Mouse (Mus musculus) stomach, embryonic 14.5 days (tissue): ENCODE measurements at regions not wholly inside any gene's neighbourhood (a gene's known extent, or its start where the extent isn't known, plus 50 kb on each side); places are given as distances from the start of the nearest gene placed in this dataset.
"Not testable (repeated sequence)": the region's sequence is repeated elsewhere in the genome, so short reads cannot be mapped to it uniquely, and the experiment has no call there.

ENCODE experiments used
- ATAC-seq: fragments of 200-750 bp; cut with Nextera tagmentation; 2 replicates; pipeline ENCODE4 v1.8.0; 2017; ENCODE audit warnings: low read depth, moderate TSS enrichment; ENCODE audit not compliant: insufficient number of reproducible peaks, insufficient read depth, low FRiP score
- H3K27ac ChIP-seq: fragments of 300-500 bp; sonication (generic); 2 replicates; pipeline ENCODE4 v1.5.1; 2014; ENCODE audit warnings: mild to moderate bottlenecking, low read length, moderate library complexity, mixed read lengths
- H3K27me3 ChIP-seq: fragments of 300-500 bp; sonication (generic); 2 replicates; pipeline ENCODE4 v1.6.1; 2014; ENCODE audit warnings: low read length, control low read depth, mixed read lengths; ENCODE audit not compliant: control insufficient read depth, insufficient read depth
- H3K36me3 ChIP-seq: fragments of 300-500 bp; sonication (generic); 2 replicates; pipeline ENCODE4 v1.6.1; 2014; ENCODE audit warnings: mild to moderate bottlenecking, control low read depth, low read length, moderate library complexity, mixed read lengths; ENCODE audit not compliant: control insufficient read depth, insufficient read depth
- H3K4me1 ChIP-seq: fragments of 300-500 bp; sonication (generic); 2 replicates; pipeline ENCODE4 v1.6.1; 2014; ENCODE audit warnings: low read length, control low read depth, mixed read lengths; ENCODE audit not compliant: control insufficient read depth, insufficient read depth
- H3K4me2 ChIP-seq: fragments of 300-500 bp; sonication (generic); replicated peaks from 2 replicates; pipeline ENCODE4 v1.6.1; 2014; ENCODE audit warnings: low read depth, low read length, control low read depth
- H3K4me3 ChIP-seq: fragments of 300-500 bp; sonication (generic); 2 replicates; pipeline ENCODE4 v1.5.1; 2014; ENCODE audit warnings: low read depth, low read length, control low read depth
- H3K9ac ChIP-seq: fragments of 300-500 bp; sonication (generic); replicated peaks from 2 replicates; pipeline ENCODE4 v1.6.1; 2014; ENCODE audit warnings: low read depth, mild to moderate bottlenecking, control low read depth, low read length, moderate library complexity, mixed read lengths
- H3K9me3 ChIP-seq: fragments of 300-500 bp; sonication (generic); 2 replicates; pipeline ENCODE4 v1.6.1; 2016; ENCODE audit warnings: low read depth, low read length, control low read depth; ENCODE audit not compliant: control insufficient read depth
- WGBS: fragments of 180-500 bp; shearing (Covaris S2); extraction: QIAGEN DNeasy Blood & Tissue Kit; methylation state at CpG from one replicate; pipeline ENCODE4 v1.1.7; 2014; 5-methylcytosine and 5-hydroxymethylcytosine counted together

DNA sequence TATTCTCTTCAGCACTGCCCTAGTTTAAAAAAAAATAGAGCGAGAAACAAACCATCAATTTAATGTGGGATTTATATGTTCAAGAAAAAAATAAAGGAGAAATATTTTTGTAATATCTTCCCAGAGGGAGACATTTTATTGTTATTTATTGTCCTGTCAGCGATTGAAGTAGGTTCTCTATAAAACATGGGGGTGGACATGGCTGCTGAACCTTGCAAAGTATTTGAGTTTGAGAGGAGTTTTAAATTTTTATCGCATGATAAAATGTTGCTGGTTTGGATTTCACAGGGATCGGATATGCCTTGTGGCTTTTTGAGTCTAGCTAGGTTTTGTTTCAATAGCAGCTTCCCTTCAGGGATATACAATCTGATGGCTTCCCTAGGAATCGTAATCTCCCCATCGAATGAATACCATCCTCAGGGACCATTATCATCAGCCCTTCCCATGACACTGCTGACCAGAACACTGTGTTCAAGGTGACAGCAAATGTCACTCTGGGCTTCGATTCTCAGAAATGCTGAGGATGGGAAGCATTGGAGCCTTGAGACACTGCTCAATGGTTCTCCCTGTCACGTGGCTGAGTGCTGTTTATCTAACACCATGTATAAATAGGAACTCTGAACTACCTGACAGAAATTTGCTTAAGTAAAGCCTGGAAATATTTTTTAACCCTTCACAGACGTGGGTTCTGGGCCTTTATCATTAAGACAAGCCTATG lies 228.1 kb upstream of the Tram1l1 start:
- no peaks in the 10 kb centered on the region for H3K9me3 ChIP-seq
- 70% methylated on average over 9 of the region's 9 CpGs for WGBS
- H3K9ac ChIP-seq: no peak overlapping the region
- no peaks in the 10 kb centered on the region for H3K27me3 ChIP-seq
- no peak overlapping the region for H3K4me3 ChIP-seq
- H3K4me1 ChIP-seq: no peaks in the 10 kb centered on the region
- no peak overlapping the region for H3K4me2 ChIP-seq
- no peaks in the 10 kb centered on the region for H3K36me3 ChIP-seq
- H3K27ac ChIP-seq: no peak overlapping the region
- ATAC-seq: no peak

DNA sequence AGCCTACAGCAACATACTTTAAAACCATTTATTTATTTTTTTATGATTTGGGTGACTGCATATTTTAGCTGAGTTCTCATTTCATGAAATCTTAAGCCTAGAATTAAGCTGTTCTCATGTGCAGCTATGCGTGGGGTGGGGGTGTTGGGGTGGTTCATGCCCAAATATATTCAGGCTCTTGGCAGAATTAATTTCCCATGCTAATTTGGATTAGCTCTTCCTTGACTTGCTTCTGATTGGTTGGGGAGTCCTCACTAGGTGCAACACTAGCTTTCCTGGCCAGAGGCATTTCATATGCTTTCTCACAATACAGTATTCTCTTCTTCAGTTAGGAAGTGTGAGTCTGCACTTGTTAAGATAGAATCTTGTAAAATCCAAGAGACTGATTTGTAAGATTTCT lies 206.7 kb upstream of the Tram1l1 start:
- Histone ChIP-seq H3K9me3 (no peaks in the 10 kb centered on the region), H3K4me3 (no peak overlapping the region), H3K27me3 (no peaks in the 10 kb centered on the region), H3K27ac (no peak overlapping the region), H3K9ac (no peak overlapping the region), H3K36me3 (no peaks in the 10 kb centered on the region), H3K4me2 (no peak overlapping the region), H3K4me1 (no peaks in the 10 kb centered on the region)
- WGBS: 84% methylated on average over 1 of the region's 1 CpGs
- ATAC-seq: no peak

DNA sequence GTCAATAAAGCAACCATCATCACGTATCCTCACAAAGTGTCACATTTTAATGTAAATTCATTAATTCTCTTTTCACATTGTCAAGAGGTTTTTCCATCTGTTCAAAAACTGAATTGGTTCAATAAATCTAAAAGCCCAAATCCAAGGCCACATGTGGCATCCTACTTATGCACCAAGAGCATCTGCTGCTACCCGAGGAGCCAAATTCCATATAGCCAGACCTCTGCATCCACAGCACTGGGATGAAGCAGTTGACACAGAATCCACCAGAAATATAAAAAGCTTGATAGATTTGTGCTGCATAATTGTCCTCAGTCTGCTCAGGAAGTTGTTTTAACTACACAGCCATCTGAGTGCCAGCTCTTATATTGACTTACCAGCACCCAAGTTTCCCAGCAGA lies 164.4 kb upstream of the Tram1l1 start:
- H3K4me1 ChIP-seq: no peaks in the 10 kb centered on the region
- H3K9me3 ChIP-seq: no peaks in the 10 kb centered on the region
- H3K9ac ChIP-seq: no peak overlapping the region
- H3K36me3 ChIP-seq: no peaks in the 10 kb centered on the region
- H3K4me2 ChIP-seq: no peak overlapping the region
- ATAC-seq: no peak
- H3K27me3 ChIP-seq: no peaks in the 10 kb centered on the region
- 72% methylated on average over 2 of the region's 2 CpGs for WGBS
- H3K4me3 ChIP-seq: no peak overlapping the region
- H3K27ac ChIP-seq: no peak overlapping the region

DNA sequence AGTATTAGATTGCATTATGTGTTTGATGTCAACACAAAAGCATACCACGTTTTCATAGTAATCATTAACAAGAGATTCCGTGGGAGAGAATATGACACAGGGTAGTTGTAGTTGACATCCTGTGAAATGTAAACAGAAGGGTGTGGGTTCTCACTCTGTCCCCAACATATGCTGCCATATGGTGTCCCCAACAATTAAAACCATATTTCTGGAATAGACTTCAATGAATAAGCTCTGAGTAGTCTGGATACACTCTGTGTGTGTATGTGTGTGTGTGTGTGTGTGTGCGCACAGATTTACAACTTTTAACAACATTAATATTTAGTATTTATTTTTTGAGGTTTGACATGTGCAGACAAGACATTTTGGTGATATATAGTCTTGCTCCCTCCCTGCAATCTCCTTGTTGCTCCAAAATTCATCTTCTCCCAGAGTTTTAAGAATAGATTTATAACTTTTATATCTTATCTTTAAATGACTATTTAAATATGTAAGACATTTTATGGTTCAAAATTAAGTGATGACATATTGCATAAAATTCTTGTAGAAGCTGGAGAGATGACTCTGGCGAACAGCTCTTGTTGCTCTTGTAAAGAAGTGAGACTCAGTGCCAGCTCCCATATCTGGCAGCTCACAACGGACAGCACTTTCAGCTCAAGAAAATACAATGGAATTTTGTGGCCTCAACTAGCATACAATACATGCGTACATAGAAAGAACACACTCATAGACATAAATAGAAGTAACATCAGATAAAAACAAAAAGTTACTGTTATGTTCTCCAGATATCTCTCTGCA lies 162.6 kb upstream of the Tram1l1 start:
- no peak overlapping the region for H3K4me3 ChIP-seq
- no peak overlapping the region for H3K4me2 ChIP-seq
- no peak overlapping the region for H3K27ac ChIP-seq
- 65% methylated on average over 6 of the region's 6 CpGs for WGBS
- H3K9me3 ChIP-seq: no peaks in the 10 kb centered on the region
- no peak overlapping the region for H3K9ac ChIP-seq
- ATAC-seq: no peak
- H3K4me1 ChIP-seq: no peaks in the 10 kb centered on the region
- no peaks in the 10 kb centered on the region for H3K36me3 ChIP-seq
- H3K27me3 ChIP-seq: no peaks in the 10 kb centered on the region

DNA sequence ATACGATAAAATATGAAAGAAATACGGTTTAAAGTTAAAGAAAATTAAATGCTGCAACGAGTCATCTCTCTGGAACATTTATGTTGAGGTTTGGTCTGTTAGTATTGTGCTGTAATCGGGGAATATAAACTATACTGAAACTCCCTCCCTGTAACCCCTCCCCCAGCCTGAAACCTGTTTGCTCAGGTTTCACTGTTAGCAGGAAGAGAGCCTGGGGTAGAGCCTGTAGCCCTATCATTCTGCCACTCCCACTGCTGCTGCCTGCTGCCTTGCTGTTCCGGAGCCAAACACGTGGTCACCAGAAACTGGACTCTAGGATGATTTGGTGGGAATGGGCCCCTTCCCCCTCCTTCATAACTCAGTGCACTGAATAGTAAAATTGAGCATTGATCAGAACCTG lies 127.3 kb upstream of the Tram1l1 start:
- not testable (repeated sequence) for H3K4me3 ChIP-seq, H3K9ac ChIP-seq, H3K27me3 ChIP-seq, H3K36me3 ChIP-seq, H3K4me1 ChIP-seq, H3K9me3 ChIP-seq, H3K4me2 ChIP-seq, H3K27ac ChIP-seq
- peak; percentile 83 for ATAC-seq
- WGBS: 44% methylated on average over 6 of the region's 6 CpGs

DNA sequence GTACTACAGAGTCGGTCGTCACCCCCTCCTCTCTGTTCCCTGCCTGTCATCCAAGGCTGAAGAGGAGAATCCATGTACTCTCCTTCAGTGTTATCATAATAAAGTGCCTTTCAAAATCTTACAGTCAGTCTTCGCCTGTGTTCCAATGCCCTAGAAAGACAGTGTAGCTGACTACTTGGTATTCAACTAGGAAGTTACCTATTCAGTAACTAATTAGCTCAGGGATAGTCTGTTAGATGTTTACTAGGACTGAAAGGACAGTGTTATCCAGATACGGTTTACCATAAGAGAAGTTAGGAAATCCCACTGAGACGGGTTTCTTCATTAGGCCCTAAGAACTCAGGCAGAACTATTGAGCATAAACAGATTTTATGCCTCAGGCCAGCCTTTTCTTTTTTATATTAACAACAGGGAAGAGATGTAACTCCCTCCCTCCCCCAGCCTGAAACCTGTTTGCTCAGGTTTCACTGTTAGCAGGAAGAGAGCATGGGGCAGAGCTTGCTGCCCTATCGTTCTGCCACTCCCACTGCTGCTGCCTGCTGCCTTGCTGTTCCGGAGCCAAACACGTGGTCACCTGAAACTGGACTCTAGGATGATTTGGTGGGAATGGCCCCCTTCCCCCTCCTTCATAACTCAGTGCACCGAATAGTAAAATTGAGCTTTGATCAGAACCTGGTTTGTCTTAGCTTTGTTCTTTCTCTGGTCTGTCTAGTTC lies 120.3 kb upstream of the Tram1l1 start:
- H3K36me3 ChIP-seq, H3K4me3 ChIP-seq, H3K4me1 ChIP-seq, H3K27me3 ChIP-seq, H3K9me3 ChIP-seq, ATAC-seq, H3K9ac ChIP-seq, H3K27ac ChIP-seq, H3K4me2 ChIP-seq: not testable (repeated sequence)
- 75% methylated on average over 9 of the region's 9 CpGs for WGBS

DNA sequence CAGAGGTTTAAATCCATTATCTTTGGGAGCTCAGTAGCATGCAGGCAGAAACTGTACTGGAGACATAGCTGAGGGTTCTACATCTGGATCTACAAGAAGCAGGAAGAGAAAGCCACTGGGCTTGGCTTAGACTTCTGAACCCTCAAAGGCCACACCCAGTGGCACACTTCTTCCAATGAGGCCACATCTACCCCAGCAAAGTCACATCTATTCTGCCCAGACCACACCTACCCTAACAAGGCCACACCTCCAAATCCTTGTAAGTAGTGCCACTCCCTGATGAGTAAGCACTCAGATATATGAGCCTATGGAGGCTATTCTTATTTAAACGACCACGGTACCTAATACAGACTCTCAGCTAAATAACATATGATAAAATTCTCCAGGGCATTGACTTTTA lies 103.5 kb upstream of the Tram1l1 start:
- ATAC-seq: peak; percentile 18; the same call in 1 of the 2 replicates
- Histone ChIP-seq H3K27ac (no peak overlapping the region), H3K9ac (no peak overlapping the region), H3K4me3 (no peak overlapping the region), H3K9me3 (no peaks in the 10 kb centered on the region), H3K36me3 (no peaks in the 10 kb centered on the region), H3K27me3 (no peaks in the 10 kb centered on the region), H3K4me2 (no peak overlapping the region), H3K4me1 (no peaks in the 10 kb centered on the region)
- 83% methylated on average over 2 of the region's 2 CpGs for WGBS

DNA sequence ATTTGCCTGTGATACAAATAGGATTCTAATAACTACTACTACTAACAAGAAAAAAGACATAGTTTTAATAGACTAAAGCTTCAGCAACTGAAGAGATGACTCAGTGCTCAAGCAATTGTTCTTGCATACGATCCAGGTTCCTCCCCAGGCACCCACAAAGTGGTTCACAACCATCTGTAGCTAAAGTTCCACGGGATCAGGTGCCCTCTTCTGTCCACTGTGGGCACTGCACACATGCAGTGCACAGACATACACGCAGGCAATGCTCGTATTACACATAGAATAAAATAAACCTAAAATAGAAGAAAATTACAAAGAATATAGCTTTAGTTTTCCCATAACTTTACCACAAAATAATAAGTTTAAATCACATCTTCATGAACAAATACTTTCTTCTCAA lies 94.7 kb upstream of the Tram1l1 start:
- H3K9ac ChIP-seq: no peak overlapping the region
- H3K4me1 ChIP-seq: no peaks in the 10 kb centered on the region
- H3K27ac ChIP-seq: no peak overlapping the region
- no peak for ATAC-seq
- H3K36me3 ChIP-seq: no peaks in the 10 kb centered on the region
- no peaks in the 10 kb centered on the region for H3K9me3 ChIP-seq
- H3K4me3 ChIP-seq: no peak overlapping the region
- no peaks in the 10 kb centered on the region for H3K27me3 ChIP-seq
- no peak overlapping the region for H3K4me2 ChIP-seq
- 76% methylated on average over 4 of the region's 4 CpGs for WGBS
